Mouse (Mus musculus) neural tube, embryonic 11.5 days (tissue): Measurements from ENCODE around the gene Tmem87b. TPM values are rescaled to one million over a fixed set of nuclear protein-coding genes. Genes with fewer than 3 reads are reported as not detected.

Source experiments
- ATAC-seq: fragments of 200-750 bp; cut with Nextera tagmentation; 2 replicates; pipeline ENCODE4 v1.8.0; 2017; ENCODE audit warnings: moderate number of reproducible peaks, mild to moderate bottlenecking, moderate TSS enrichment, moderate library complexity; ENCODE audit not compliant: insufficient read depth, low FRiP score, low TSS enrichment
- DNase-seq: peaks from one replicate; pipeline ENCODE4 v3.0.0-alpha.2; 2015; ENCODE audit warnings: low spot score
- H3K27ac ChIP-seq: fragments of 300-500 bp; sonication (generic); 2 replicates; pipeline ENCODE4 v1.5.1; 2014; ENCODE audit warnings: low read depth, mild to moderate bottlenecking, low read length
- H3K27me3 ChIP-seq: fragments of 300-500 bp; sonication (generic); 2 replicates; pipeline ENCODE4 v1.6.1; 2014; ENCODE audit warnings: mild to moderate bottlenecking, low read length, mixed read lengths; ENCODE audit not compliant: control insufficient read depth, insufficient read depth
- H3K36me3 ChIP-seq: fragments of 300-500 bp; sonication (generic); 2 replicates; pipeline ENCODE4 v1.6.1; 2014; ENCODE audit warnings: mild to moderate bottlenecking, low read length, moderate library complexity, mixed read lengths; ENCODE audit not compliant: control insufficient read depth, insufficient read depth
- H3K4me1 ChIP-seq: fragments of 300-500 bp; sonication (generic); 2 replicates; pipeline ENCODE4 v1.6.1; 2014; ENCODE audit warnings: low read length, mixed read lengths; ENCODE audit not compliant: control insufficient read depth, insufficient read depth
- H3K4me2 ChIP-seq: fragments of 300-500 bp; sonication (generic); 2 replicates; pipeline ENCODE4 v1.6.1; 2014; ENCODE audit warnings: low read depth, mild to moderate bottlenecking, moderate library complexity
- H3K4me3 ChIP-seq: fragments of 300-500 bp; sonication (generic); 2 replicates; pipeline ENCODE4 v1.5.1; 2014; ENCODE audit warnings: low read depth, low read length
- H3K9ac ChIP-seq: fragments of 300-500 bp; sonication (generic); 2 replicates; pipeline ENCODE4 v1.6.1; 2014; ENCODE audit warnings: mild to moderate bottlenecking, low read length
- H3K9me3 ChIP-seq: fragments of 300-500 bp; sonication (generic); 2 replicates; pipeline ENCODE4 v1.6.1; 2016; ENCODE audit warnings: low read length; ENCODE audit not compliant: control insufficient read depth
- WGBS: fragments of 180-500 bp; shearing (Covaris S2); extraction: QIAGEN DNeasy Blood & Tissue Kit; methylation state at CpG from one replicate; pipeline ENCODE4 v1.1.7; 2014; 5-methylcytosine and 5-hydroxymethylcytosine counted together
- polyA plus RNA-seq: library from polyadenylated mRNA; unstranded; fragments of >200 nt; fragmentation: Nextera tagmentation; extraction: Ambion mirVana; gene quantifications from 2 replicates; pipeline ENCODE4 v1.2.1, GENCODE M21; 2014

Tmem87b gene
- 24.0 and 25.7 TPM in 2 replicates for polyA plus RNA-seq

DNA sequence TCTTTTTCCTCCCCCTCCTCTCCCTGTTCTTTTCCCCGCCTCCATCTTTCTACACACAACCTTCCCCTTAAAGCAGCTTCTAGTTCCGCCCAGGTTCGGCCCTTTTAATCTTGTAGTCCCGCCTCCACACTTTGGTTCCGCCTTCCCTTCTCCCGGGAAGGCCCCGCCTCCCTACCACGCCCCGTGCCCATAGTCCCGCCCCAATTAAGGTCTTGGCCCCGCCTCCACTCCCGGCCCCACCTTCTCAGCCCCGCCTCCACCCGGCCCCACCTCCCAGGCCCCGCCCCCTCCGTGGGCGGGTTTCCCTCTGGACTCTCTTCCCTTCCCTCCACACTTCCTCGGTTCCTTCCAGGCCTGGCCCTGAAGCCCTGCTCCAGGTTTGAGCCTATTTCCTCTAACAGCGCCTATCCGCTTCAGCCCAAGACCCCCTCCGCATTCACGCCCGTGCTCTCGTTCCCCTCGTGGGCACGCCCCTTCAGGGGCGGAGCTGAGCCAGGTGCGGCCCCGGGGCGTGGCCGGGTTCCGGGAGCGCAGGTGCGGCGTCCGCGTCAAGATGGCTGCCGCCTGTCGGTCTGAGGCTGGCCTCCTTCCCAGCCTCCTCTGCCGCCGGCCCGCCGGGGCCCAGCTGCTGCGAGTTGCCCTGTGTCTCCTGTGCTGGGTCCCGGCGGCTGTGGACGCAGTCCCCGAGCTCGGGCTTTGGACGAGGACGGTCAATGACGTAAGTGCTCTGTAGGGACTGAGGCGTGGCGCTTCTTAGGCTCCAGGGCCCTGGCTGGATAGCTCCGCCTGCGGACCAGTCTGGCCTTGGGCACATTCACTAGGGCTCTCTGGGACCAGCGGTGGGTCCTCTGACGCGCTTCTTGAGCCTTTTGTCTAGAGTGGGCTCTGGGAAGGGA, at the start of gene Tmem87b:
TSS of gene Tmem87b (plus strand) at position 333 of the 896 bp plus-strand sequence.
- no peaks in the 10 kb centered on the region for H3K27me3 ChIP-seq
- peak within 1 kb of the TSS; percentile 75 for H3K4me2 ChIP-seq
- under 1% methylated on average over 50 of the region's 59 CpGs for WGBS
- peak within 1 kb of the TSS; percentile 91 for H3K27ac ChIP-seq
- H3K9ac ChIP-seq, result peak within 1 kb of the TSS; percentile 86
- H3K9me3 ChIP-seq, result no peaks in the 10 kb centered on the region
- H3K4me1 ChIP-seq, result 0 out of 2 replicates have a peak, but pooled peaks cover 2% of the 10 kb centered on the region
- DNase-seq (peak; percentile 95), ATAC-seq (peak; percentile 90)
- H3K4me3 ChIP-seq, result peak within 1 kb of the TSS; percentile 76
- no peaks in the 10 kb centered on the region for H3K36me3 ChIP-seq

DNA sequence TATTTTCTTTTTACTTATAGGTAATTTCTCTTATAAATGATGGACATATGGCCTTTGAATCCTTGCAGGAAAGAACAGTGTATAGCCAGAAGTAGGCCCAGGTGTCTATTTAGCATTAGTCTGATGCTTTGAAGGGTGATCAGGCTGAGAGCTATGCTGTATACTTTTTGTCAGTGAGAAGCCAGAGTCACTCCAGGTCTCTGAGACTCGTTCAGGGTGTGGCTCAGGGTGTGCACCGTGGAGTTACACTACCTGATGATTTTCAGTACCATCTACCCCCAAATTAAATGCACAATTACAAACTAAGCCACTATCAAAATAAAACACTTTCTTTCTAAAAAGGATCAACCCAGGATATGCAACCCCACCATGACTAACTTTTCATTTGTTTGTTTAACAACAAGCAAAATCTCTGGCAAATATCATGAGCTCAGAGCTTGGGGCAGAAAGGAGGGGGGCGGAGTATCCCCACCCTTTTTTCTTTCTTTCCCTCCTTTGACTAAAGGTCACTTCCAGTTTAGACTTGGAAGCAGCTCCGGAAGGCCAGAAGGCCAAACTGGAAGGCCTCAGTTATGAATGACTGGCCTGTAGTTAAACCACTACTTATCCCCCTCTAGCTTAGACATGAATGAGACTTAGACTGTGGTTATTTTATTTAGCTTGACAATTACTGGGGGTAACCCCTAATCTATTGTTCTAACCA, 49.2 kb upstream of the Tmem87b start:
- Histone ChIP-seq H3K9ac (no peak overlapping the region), H3K4me2 (no peak overlapping the region), H3K4me3 (no peak overlapping the region), H3K36me3 (no peaks in the 10 kb centered on the region), H3K27ac (no peak overlapping the region), H3K4me1 (no peaks in the 10 kb centered on the region), H3K27me3 (no peaks in the 10 kb centered on the region), H3K9me3 (no peaks in the 10 kb centered on the region)
- no peak for DNase-seq
- ATAC-seq, result no peak
- 91% methylated on average over 4 of the region's 4 CpGs for WGBS

DNA sequence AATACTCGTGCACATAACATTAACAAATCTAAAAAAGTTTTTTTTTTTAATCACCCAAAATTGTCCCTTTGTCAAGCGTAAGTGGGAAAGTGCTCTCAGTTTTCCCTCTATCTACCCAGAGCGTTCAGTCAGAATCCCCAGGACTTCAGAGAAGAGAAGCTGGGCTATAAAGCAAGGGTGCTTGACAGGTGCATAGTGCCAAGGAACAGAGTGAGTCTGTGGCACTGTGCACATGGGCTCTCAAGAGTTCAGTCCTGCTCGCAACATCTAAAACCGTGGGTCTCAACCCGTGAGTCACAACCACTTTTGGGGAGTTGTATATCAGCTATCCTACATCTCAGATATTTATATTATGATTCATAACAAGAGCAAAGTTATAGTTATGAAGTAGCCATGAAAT, 47.4 kb upstream of the Tmem87b start:
- Histone ChIP-seq H3K27me3 (no peaks in the 10 kb centered on the region), H3K27ac (no peak overlapping the region), H3K4me2 (no peak overlapping the region), H3K4me3 (no peak overlapping the region), H3K9ac (no peak overlapping the region), H3K4me1 (no peaks in the 10 kb centered on the region), H3K36me3 (no peaks in the 10 kb centered on the region), H3K9me3 (no peaks in the 10 kb centered on the region)
- 87% methylated on average over 6 of the region's 6 CpGs for WGBS
- DNase-seq (no peak), ATAC-seq (no peak)

DNA sequence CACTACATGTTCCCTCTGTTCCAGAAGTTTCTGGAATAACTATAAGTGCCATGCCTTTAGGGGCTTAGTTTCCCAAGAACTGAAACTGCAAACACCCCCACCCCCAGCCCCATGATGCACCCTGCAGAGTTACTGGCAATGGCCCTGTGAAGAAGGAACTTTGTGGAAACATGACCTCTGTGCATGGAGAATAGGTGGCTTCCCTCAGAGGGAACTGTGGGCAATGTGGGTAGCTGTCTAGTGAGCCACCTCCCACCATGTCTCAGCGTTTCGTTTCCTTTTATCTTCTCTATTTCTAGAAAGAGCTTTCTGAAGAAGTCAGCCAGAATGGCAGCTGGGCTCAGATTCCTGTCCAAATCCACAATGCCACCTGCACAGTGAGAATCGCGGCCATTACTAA, 46.9 kb upstream of the Tmem87b start:
- Histone ChIP-seq H3K9me3 (no peaks in the 10 kb centered on the region), H3K4me1 (no peaks in the 10 kb centered on the region), H3K27ac (no peak overlapping the region), H3K27me3 (no peaks in the 10 kb centered on the region), H3K9ac (no peak overlapping the region), H3K4me2 (no peak overlapping the region), H3K4me3 (no peak overlapping the region), H3K36me3 (no peaks in the 10 kb centered on the region)
- WGBS, result 92% methylated on average over 4 of the region's 4 CpGs
- no peak for DNase-seq
- no peak for ATAC-seq

- Histone ChIP-seq H3K9me3 (no peaks in the 10 kb centered on the region), H3K4me3 (no peak overlapping the region), H3K36me3 (no peaks in the 10 kb centered on the region), H3K27me3 (no peaks in the 10 kb centered on the region), H3K9ac (no peak overlapping the region), H3K4me1 (no peaks in the 10 kb centered on the region), H3K27ac (no peak overlapping the region), H3K4me2 (no peak overlapping the region)
- DNase-seq, result no peak
- WGBS, result 93% methylated on average over 7 of the region's 7 CpGs
- no peak for ATAC-seq
Observed at GRCm38 (mm10) chr2:128771750-128772338, 46.1 kb upstream of the Tmem87b start.

DNA sequence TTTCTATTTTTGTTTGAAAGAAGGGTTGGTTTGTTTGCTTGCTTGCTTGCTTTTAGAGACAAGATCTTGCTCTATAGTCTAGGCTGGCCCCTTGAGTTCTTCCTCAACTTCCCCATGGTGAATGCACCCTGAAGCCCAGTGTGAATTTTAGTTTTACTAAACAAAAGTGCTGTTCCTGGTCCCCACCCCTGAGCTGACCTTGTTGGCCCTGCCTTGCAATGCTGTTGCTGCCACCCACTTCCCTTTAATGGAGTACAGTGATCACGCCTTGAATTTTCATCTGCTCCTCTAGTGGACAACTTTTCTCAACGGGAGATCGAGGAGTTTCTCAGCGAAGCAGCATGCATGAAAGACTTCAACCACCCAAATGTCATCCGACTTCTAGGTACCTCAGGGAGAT, 35.7 kb upstream of the Tmem87b start:
- no peak overlapping the region for H3K27ac ChIP-seq
- no peak overlapping the region for H3K4me2 ChIP-seq
- no peaks in the 10 kb centered on the region for H3K36me3 ChIP-seq
- H3K4me3 ChIP-seq, result no peak overlapping the region
- no peaks in the 10 kb centered on the region for H3K27me3 ChIP-seq
- H3K4me1 ChIP-seq, result no peaks in the 10 kb centered on the region
- DNase-seq (no peak), ATAC-seq (no peak)
- H3K9ac ChIP-seq, result no peak overlapping the region
- WGBS, result 95% methylated on average over 5 of the region's 5 CpGs
- H3K9me3 ChIP-seq, result no peaks in the 10 kb centered on the region

GRCm38 (mm10) chr2:128783660-128784345, 34.1 kb upstream of the Tmem87b start:
- Histone ChIP-seq H3K4me3 (no peak overlapping the region), H3K9me3 (no peaks in the 10 kb centered on the region), H3K9ac (no peak overlapping the region), H3K4me2 (no peak overlapping the region), H3K36me3 (no peaks in the 10 kb centered on the region), H3K27me3 (no peaks in the 10 kb centered on the region), H3K27ac (no peak overlapping the region), H3K4me1 (no peaks in the 10 kb centered on the region)
- peak; percentile 24 for DNase-seq
- WGBS, result 78% methylated on average over 10 of the region's 10 CpGs
- no peak for ATAC-seq

GRCm38 (mm10) chr2:128784814-128785213, 33.1 kb upstream of the Tmem87b start:
- H3K4me1 ChIP-seq, result no peaks in the 10 kb centered on the region
- H3K9ac ChIP-seq, result no peak overlapping the region
- no peak overlapping the region for H3K4me3 ChIP-seq
- 91% methylated on average over 7 of the region's 7 CpGs for WGBS
- no peaks in the 10 kb centered on the region for H3K27me3 ChIP-seq
- no peaks in the 10 kb centered on the region for H3K9me3 ChIP-seq
- DNase-seq, result no peak
- no peak overlapping the region for H3K4me2 ChIP-seq
- ATAC-seq, result no peak
- no peak overlapping the region for H3K27ac ChIP-seq
- H3K36me3 ChIP-seq, result no peaks in the 10 kb centered on the region
